Mouse (Mus musculus): ENCODE measurements around the gene Creb3l2. TPM values are rescaled to one million over a fixed set of nuclear protein-coding genes. Genes with fewer than 3 reads are reported as not detected.

Gene Creb3l2
- polyA plus RNA-seq, 1 experiment from 2014 or later: 3.3 TPM

DNA sequence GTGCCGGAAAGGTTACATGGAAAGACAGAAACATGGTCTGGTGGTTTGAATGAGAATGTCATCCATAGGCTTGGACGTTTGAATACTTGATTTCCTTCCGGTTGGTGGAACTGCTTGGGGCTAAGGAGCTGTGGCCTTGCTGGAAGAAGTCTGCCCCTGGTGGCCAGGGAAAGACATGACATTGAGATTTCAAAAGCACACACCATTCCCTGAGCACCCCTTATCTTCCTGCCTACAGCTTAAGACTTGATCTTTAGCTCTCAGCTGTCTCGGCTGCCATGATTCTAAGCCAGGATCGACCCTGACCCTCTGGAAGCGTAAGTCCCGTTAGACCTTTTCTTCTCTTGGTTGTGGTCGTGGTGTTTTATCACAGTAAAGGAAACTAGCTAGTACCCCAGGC lies 77.6 kb downstream of the Creb3l2 start:
- no peaks in the 10 kb centered on the region for H3K36me3 ChIP-seq (ENCODE audit: control insufficient read depth, insufficient read depth, low read length)
- no peak overlapping the region for H3K4me3 ChIP-seq (ENCODE audit: low read length)
- H3K4me2 ChIP-seq (ENCODE audit: low read length): no peak overlapping the region
- ATAC-seq: no peak
- 95% methylated on average over 8 of the region's 8 CpGs for WGBS
- H3K27me3 ChIP-seq (replicated peaks; ENCODE audit: control insufficient read depth, insufficient read depth, low read length): no peaks in the 10 kb centered on the region
- no peaks in the 10 kb centered on the region for H3K4me1 ChIP-seq (ENCODE audit: control insufficient read depth, insufficient read depth, low read depth, low read length)
- H3K27ac ChIP-seq (ENCODE audit: low read depth, low read length): no peak overlapping the region
- H3K9me3 ChIP-seq (ENCODE audit: control insufficient read depth, low read length): no peaks in the 10 kb centered on the region
- H3K9ac ChIP-seq (ENCODE audit: low read depth, low read length): no peak overlapping the region

- H3K4me3 ChIP-seq (ENCODE audit: low read length): no peak overlapping the region
- no peak overlapping the region for H3K9ac ChIP-seq (ENCODE audit: low read depth, low read length)
- WGBS: 23% methylated on average over 11 of the region's 11 CpGs
- ATAC-seq: no peak
- no peak overlapping the region for H3K27ac ChIP-seq (ENCODE audit: low read depth, low read length)
- no peaks in the 10 kb centered on the region for H3K36me3 ChIP-seq (ENCODE audit: control insufficient read depth, insufficient read depth, low read length)
- H3K4me1 ChIP-seq (ENCODE audit: control insufficient read depth, insufficient read depth, low read depth, low read length): no peaks in the 10 kb centered on the region
- H3K4me2 ChIP-seq (ENCODE audit: low read length): no peak overlapping the region
- H3K27me3 ChIP-seq (replicated peaks; ENCODE audit: control insufficient read depth, insufficient read depth, low read length): no peaks in the 10 kb centered on the region
- H3K9me3 ChIP-seq (ENCODE audit: control insufficient read depth, low read length): no peaks in the 10 kb centered on the region
Observed at GRCm38 (mm10) chr6:37360813-37361385, 81.0 kb downstream of the Creb3l2 start.

GRCm38 (mm10) chr6:37354449-37355179 lies 87.3 kb downstream of the Creb3l2 start:
- no peak overlapping the region for H3K27ac ChIP-seq (ENCODE audit: low read depth, low read length)
- no peak overlapping the region for H3K4me3 ChIP-seq (ENCODE audit: low read length)
- no peaks in the 10 kb centered on the region for H3K36me3 ChIP-seq (ENCODE audit: control insufficient read depth, insufficient read depth, low read length)
- no peaks in the 10 kb centered on the region for H3K27me3 ChIP-seq (replicated peaks; ENCODE audit: control insufficient read depth, insufficient read depth, low read length)
- WGBS: 32% methylated on average over 17 of the region's 17 CpGs
- H3K4me1 ChIP-seq (ENCODE audit: control insufficient read depth, insufficient read depth, low read depth, low read length): 0 out of 2 replicates have a peak, but pooled peaks cover 2% of the 10 kb centered on the region
- peak; percentile 60; the same call in 1 of the 2 replicates for ATAC-seq
- H3K4me2 ChIP-seq (ENCODE audit: low read length): 0 out of 2 replicates have a peak overlapping the region, but pooled peaks have one; percentile 13
- no peaks in the 10 kb centered on the region for H3K9me3 ChIP-seq (ENCODE audit: control insufficient read depth, low read length)
- no peak overlapping the region for H3K9ac ChIP-seq (ENCODE audit: low read depth, low read length)

DNA sequence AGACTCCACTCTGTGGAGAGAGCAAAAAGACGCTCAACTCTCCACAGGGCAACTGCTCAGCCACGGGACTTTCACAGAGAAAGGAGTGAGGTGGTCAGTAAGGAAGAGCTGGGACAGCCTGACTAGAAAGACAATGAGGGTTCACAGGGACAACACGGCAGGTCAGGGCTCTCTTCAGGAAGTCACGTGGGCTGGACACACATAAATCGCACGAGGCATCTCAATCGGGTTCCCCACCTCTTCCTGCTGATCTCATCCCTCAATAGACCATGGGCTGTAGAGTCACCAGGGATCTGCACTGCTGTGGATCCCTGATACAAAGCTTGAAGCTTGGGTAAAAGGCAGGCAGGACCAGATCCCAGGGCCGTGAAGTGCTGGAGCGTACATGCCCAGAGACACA lies 88.3 kb downstream of the Creb3l2 start:
- H3K36me3 ChIP-seq (ENCODE audit: control insufficient read depth, insufficient read depth, low read length): no peaks in the 10 kb centered on the region
- no peak overlapping the region for H3K4me2 ChIP-seq (ENCODE audit: low read length)
- 0 out of 2 replicates have a peak, but pooled peaks cover 2% of the 10 kb centered on the region for H3K4me1 ChIP-seq (ENCODE audit: control insufficient read depth, insufficient read depth, low read depth, low read length)
- H3K27me3 ChIP-seq (replicated peaks; ENCODE audit: control insufficient read depth, insufficient read depth, low read length): no peaks in the 10 kb centered on the region
- H3K9ac ChIP-seq (ENCODE audit: low read depth, low read length): no peak overlapping the region
- H3K27ac ChIP-seq (ENCODE audit: low read depth, low read length): no peak overlapping the region
- no peak for ATAC-seq
- no peaks in the 10 kb centered on the region for H3K9me3 ChIP-seq (ENCODE audit: control insufficient read depth, low read length)
- WGBS: 84% methylated on average over 9 of the region's 9 CpGs
- H3K4me3 ChIP-seq (ENCODE audit: low read length): no peak overlapping the region

DNA sequence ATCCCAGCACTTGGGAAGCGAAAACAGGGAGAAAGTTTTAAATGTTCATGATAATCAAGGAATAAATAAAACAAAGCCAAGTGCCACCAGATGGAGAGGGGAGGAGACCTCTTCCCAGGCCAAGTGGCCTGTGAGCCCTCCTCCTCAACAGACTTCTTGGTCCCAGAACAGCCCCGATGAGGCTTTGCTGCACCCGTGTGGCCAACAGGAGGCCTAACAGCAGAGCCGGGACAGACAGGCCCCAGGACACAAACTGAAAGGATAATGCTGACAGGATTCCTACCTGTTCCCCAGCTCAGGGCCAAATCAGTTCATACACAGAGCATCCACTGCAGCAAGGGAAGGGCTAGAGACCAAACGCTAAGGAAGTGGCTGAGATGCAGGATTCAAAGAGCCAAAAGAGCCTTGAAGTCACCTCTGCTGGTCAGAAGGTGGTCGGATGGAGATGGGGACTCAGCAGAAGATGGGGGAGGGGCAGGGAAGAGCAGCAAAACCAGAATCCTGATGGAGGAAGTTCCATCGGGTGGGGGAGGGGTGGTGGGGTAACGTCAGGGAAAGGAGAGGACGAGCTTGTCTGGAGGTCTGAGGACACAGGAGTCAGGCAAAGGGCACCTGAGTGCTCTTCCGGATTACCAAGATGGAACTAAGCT lies 90.1 kb downstream of the Creb3l2 start:
- no peaks in the 10 kb centered on the region for H3K9me3 ChIP-seq (ENCODE audit: control insufficient read depth, low read length)
- H3K36me3 ChIP-seq (ENCODE audit: control insufficient read depth, insufficient read depth, low read length): no peaks in the 10 kb centered on the region
- no peak overlapping the region for H3K4me2 ChIP-seq (ENCODE audit: low read length)
- H3K27ac ChIP-seq (ENCODE audit: low read depth, low read length): no peak overlapping the region
- ATAC-seq: peak; percentile 77
- H3K27me3 ChIP-seq (replicated peaks; ENCODE audit: control insufficient read depth, insufficient read depth, low read length): no peaks in the 10 kb centered on the region
- 0 out of 2 replicates have a peak, but pooled peaks cover 2% of the 10 kb centered on the region for H3K4me1 ChIP-seq (ENCODE audit: control insufficient read depth, insufficient read depth, low read depth, low read length)
- no peak overlapping the region for H3K4me3 ChIP-seq (ENCODE audit: low read length)
- H3K9ac ChIP-seq (ENCODE audit: low read depth, low read length): peak overlapping the region; percentile 5; the same call in 1 of the 2 replicates
- WGBS: 27% methylated on average over 10 of the region's 10 CpGs

DNA sequence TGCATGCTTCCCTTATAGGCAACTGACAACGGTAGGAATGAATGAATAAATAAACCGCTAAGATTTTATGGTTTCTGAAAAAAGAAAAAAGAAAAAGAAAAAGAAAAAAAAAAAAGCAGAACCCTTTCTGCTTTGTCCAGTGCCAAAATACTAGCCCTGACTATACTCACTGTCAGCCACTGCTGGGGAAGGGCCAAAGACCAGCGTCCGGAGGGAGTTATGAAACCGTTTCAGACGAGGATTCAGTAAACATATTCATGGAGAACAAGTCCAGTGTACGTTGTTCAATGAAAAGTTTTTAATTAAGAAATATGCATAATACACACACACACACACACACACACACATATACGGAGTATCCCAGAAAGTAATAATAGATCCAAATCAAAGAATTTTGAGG lies 91.6 kb downstream of the Creb3l2 start:
- 0 out of 2 replicates have a peak, but pooled peaks cover 2% of the 10 kb centered on the region for H3K4me1 ChIP-seq (ENCODE audit: control insufficient read depth, insufficient read depth, low read depth, low read length)
- no peak overlapping the region for H3K4me2 ChIP-seq (ENCODE audit: low read length)
- no peaks in the 10 kb centered on the region for H3K27me3 ChIP-seq (replicated peaks; ENCODE audit: control insufficient read depth, insufficient read depth, low read length)
- no peaks in the 10 kb centered on the region for H3K9me3 ChIP-seq (ENCODE audit: control insufficient read depth, low read length)
- H3K9ac ChIP-seq (ENCODE audit: low read depth, low read length): no peak overlapping the region
- H3K27ac ChIP-seq (ENCODE audit: low read depth, low read length): no peak overlapping the region
- WGBS: 89% methylated on average over 8 of the region's 8 CpGs
- no peak for ATAC-seq
- no peak overlapping the region for H3K4me3 ChIP-seq (ENCODE audit: low read length)
- no peaks in the 10 kb centered on the region for H3K36me3 ChIP-seq (ENCODE audit: control insufficient read depth, insufficient read depth, low read length)

DNA sequence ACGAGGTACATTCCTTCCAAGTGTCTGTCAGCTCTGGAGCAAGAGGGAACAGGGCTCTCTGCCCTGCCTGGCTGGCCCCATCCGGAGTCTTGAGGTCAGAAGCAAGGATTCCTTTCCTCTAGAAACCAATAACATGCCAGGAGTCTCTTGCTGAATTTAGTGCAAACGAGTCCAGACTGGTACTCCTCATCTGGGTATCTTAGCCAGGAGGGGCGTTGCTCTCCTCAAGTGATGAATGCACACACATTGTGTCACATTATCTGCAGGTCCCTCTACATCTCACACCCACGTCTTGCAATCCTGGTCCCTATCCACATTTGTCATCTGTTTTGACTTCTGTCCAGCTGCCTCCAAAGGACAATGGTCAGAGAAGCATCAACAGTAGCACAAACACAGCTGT lies 94.3 kb downstream of the Creb3l2 start:
- no peaks in the 10 kb centered on the region for H3K9me3 ChIP-seq (ENCODE audit: control insufficient read depth, low read length)
- no peak overlapping the region for H3K4me3 ChIP-seq (ENCODE audit: low read length)
- WGBS: 84% methylated on average over 5 of the region's 5 CpGs
- no peaks in the 10 kb centered on the region for H3K27me3 ChIP-seq (replicated peaks; ENCODE audit: control insufficient read depth, insufficient read depth, low read length)
- no peaks in the 10 kb centered on the region for H3K4me1 ChIP-seq (ENCODE audit: control insufficient read depth, insufficient read depth, low read depth, low read length)
- no peak overlapping the region for H3K9ac ChIP-seq (ENCODE audit: low read depth, low read length)
- no peaks in the 10 kb centered on the region for H3K36me3 ChIP-seq (ENCODE audit: control insufficient read depth, insufficient read depth, low read length)
- no peak for ATAC-seq
- no peak overlapping the region for H3K27ac ChIP-seq (ENCODE audit: low read depth, low read length)
- H3K4me2 ChIP-seq (ENCODE audit: low read length): no peak overlapping the region

DNA sequence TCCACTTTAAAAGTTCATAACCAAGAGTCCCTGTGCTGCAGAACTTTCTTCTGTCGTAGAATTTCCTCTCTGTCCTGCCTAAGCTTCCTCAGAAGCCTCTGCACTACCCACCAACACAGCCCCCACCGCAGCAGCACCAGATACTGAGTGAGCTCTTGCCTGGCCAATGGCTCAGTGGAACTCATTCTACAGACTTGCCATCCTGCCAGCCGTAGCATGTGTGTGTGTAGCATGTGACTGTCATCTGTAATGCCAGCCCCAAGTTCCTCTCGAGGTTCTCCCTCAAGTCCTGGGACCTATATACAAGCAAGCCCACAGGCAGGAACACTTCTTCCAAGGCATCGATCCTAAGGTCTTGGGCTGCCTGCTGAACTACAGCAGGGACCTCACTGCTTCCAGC lies 103.9 kb downstream of the Creb3l2 start:
- WGBS: 85% methylated on average over 5 of the region's 5 CpGs

GRCm38 (mm10) chr6:37336831-37337260 lies 105.1 kb downstream of the Creb3l2 start:
- no peaks in the 10 kb centered on the region for H3K9me3 ChIP-seq (ENCODE audit: control insufficient read depth, low read length)
- WGBS: 9% methylated on average over 5 of the region's 5 CpGs
- peak; percentile 64 for ATAC-seq
- no peaks in the 10 kb centered on the region for H3K27me3 ChIP-seq (replicated peaks; ENCODE audit: control insufficient read depth, insufficient read depth, low read length)
- 0 out of 2 replicates have a peak overlapping the region, but pooled peaks have one; percentile 5 for H3K27ac ChIP-seq (ENCODE audit: low read depth, low read length)
- H3K9ac ChIP-seq (ENCODE audit: low read depth, low read length): no peak overlapping the region; the same call in 1 of the 2 replicates
- H3K4me1 ChIP-seq (ENCODE audit: control insufficient read depth, insufficient read depth, low read depth, low read length): peaks cover 10% of the 10 kb centered on the region
- no peak overlapping the region for H3K4me3 ChIP-seq (ENCODE audit: low read length)
- H3K36me3 ChIP-seq (ENCODE audit: control insufficient read depth, insufficient read depth, low read length): no peaks in the 10 kb centered on the region
- no peak overlapping the region for H3K4me2 ChIP-seq (ENCODE audit: low read length)

More for the DNA sequence above, 103.9 kb downstream of the Creb3l2 start:
- Histone ChIP-seq H3K4me2 (ENCODE audit: low read length) (no peak overlapping the region), H3K4me3 (ENCODE audit: low read length) (no peak overlapping the region), H3K9ac (ENCODE audit: low read depth, low read length) (no peak overlapping the region), H3K27ac (ENCODE audit: low read depth, low read length) (no peak overlapping the region), H3K36me3 (ENCODE audit: control insufficient read depth, insufficient read depth, low read length) (no peaks in the 10 kb centered on the region), H3K9me3 (ENCODE audit: control insufficient read depth, low read length) (no peaks in the 10 kb centered on the region), H3K4me1 (ENCODE audit: control insufficient read depth, insufficient read depth, low read depth, low read length) (peaks cover 10% of the 10 kb centered on the region), H3K27me3 (replicated peaks; ENCODE audit: control insufficient read depth, insufficient read depth, low read length) (no peaks in the 10 kb centered on the region)
- no peak for ATAC-seq
